Mouse (Mus musculus) liver, embryonic 16.5 days (tissue): ENCODE measurements at regions not wholly inside any gene's neighbourhood (a gene's known extent, or its start where the extent isn't known, plus 50 kb on each side); places are given as distances from the start of the nearest gene placed in this dataset.
A peak's percentile ranks its signal among the peaks of the same experiment; 100 is the strongest.
"Not testable (repeated sequence)": the region's sequence is repeated elsewhere in the genome, so short reads cannot be mapped to it uniquely, and the experiment has no call there.

Experiments
- ATAC-seq: fragments of 200-750 bp; cut with Nextera tagmentation; 2 replicates; pipeline ENCODE4 v1.8.0; 2017; ENCODE audit warnings: low read depth, mild to moderate bottlenecking, moderate number of reproducible peaks, moderate library complexity
- H3K27ac ChIP-seq: fragments of 300-500 bp; sonication (generic); 2 replicates; pipeline ENCODE4 v1.5.1; 2014; ENCODE audit warnings: mild to moderate bottlenecking, low read length
- H3K27me3 ChIP-seq: fragments of 300-500 bp; sonication (generic); 2 replicates; pipeline ENCODE4 v1.6.1; 2014; ENCODE audit warnings: low read depth, low read length, mixed read lengths; ENCODE audit not compliant: control insufficient read depth, insufficient read depth
- H3K36me3 ChIP-seq: fragments of 300-500 bp; sonication (generic); 2 replicates; pipeline ENCODE4 v1.6.1; 2014; ENCODE audit warnings: mild to moderate bottlenecking; ENCODE audit not compliant: control insufficient read depth, insufficient read depth
- H3K4me1 ChIP-seq: fragments of 300-500 bp; sonication (generic); 2 replicates; pipeline ENCODE4 v1.6.1; 2014; ENCODE audit warnings: low read depth, low read length, mixed read lengths; ENCODE audit not compliant: control insufficient read depth
- H3K4me2 ChIP-seq: fragments of 300-500 bp; sonication (generic); 2 replicates; pipeline ENCODE4 v1.6.1; 2014; ENCODE audit warnings: low read depth, low read length, mixed read lengths
- H3K4me3 ChIP-seq: fragments of 300-500 bp; sonication (generic); 2 replicates; pipeline ENCODE4 v1.5.1; 2014; ENCODE audit warnings: low read depth, mild to moderate bottlenecking, low read length
- H3K9ac ChIP-seq: fragments of 300-500 bp; sonication (generic); 2 replicates; pipeline ENCODE4 v1.6.1; 2014; ENCODE audit warnings: low read depth, low read length
- H3K9me3 ChIP-seq: fragments of 300-500 bp; sonication (generic); replicated peaks from 2 replicates; pipeline ENCODE4 v1.6.1; 2016; ENCODE audit warnings: low read length; ENCODE audit not compliant: control insufficient read depth
- WGBS: fragments of 180-500 bp; shearing (Covaris S2); extraction: QIAGEN DNeasy Blood & Tissue Kit; methylation state at CpG from one replicate; pipeline ENCODE4 v1.1.7; 2014; ENCODE audit not compliant: insufficient replicate concordance; 5-methylcytosine and 5-hydroxymethylcytosine counted together

DNA sequence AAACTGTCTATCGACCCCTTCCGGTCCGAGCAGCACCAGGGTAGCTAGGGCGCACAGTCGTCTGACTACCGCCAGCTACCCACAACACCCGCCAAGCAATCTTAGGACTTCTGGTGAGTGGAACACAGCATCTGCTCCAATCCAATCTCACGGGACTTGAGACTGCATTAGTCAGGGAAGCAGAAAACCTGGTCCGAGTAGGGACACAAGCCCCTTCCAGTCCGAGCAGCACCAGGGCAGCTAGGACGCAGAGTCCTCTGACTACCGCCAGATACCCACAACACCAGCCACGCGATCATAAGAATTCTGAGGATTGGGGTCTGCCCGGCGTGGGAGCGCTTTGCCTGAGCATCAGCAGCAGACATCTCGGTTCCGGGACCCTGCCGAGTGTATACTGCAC is 79.6 kb downstream of the Gm10715 start:
- not testable (repeated sequence) for H3K4me2 ChIP-seq, H3K36me3 ChIP-seq, H3K4me3 ChIP-seq, H3K4me1 ChIP-seq, ATAC-seq, H3K27ac ChIP-seq, H3K9ac ChIP-seq, H3K27me3 ChIP-seq, H3K9me3 ChIP-seq
- WGBS, result 80% methylated on average over 20 of the region's 20 CpGs

DNA sequence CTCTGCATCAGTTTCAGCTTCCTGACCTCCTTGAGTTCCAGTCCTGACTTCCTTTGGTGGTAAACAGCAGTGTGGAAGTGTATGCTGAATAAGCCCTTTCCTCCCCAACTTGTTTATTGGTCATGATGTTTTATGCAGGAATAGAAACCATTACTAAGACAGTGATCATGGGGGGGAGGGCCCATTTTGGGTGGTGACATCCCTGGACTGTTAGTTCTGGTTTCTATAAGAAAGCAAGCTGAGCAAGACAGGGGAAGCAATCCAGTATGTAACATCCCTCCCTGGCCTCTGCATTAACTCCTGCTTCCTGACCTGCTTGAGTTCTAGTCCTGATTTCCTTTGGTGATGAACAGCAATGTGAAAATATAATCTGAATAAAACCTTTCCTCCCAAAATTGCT is 124.5 kb downstream of the Gm10715 start:
- Histone ChIP-seq H3K4me1 (no peaks in the 10 kb centered on the region), H3K4me3 (no peak overlapping the region)

DNA sequence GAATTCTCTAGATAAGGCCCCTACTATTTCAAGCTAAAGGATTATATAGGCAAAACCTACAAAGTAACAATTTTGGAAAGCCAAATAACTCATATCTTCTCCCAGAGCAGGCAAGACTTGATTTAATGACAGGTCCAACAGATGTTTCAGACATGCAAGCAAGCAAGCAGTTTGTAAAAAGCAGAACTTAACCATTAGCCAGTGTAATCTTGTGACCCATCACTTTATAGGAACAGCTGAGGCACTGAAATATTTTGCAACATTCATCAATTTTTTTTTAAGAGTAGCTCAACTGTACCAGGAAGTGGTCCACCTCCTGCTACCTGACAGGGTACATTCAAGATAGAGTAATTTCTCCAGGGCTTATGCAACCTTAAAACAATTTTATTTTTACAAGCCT is 147.7 kb downstream of the Gm10715 start:
- H3K36me3 ChIP-seq, result no peaks in the 10 kb centered on the region
- H3K4me1 ChIP-seq, result no peaks in the 10 kb centered on the region
- ATAC-seq, result no peak
- H3K27me3 ChIP-seq, result no peaks in the 10 kb centered on the region
- H3K9ac ChIP-seq, result no peak overlapping the region
- no peaks in the 10 kb centered on the region; the same call in 1 of the 2 replicates for H3K9me3 ChIP-seq
- no peak overlapping the region for H3K4me2 ChIP-seq
- H3K27ac ChIP-seq, result no peak overlapping the region
- no peak overlapping the region for H3K4me3 ChIP-seq

More for the DNA sequence above, 124.5 kb downstream of the Gm10715 start:
- no peak overlapping the region for H3K27ac ChIP-seq
- H3K9ac ChIP-seq, result no peak overlapping the region
- no peaks in the 10 kb centered on the region for H3K36me3 ChIP-seq
- no peak for ATAC-seq
- no peaks in the 10 kb centered on the region for H3K9me3 ChIP-seq
- H3K27me3 ChIP-seq, result no peaks in the 10 kb centered on the region
- H3K4me2 ChIP-seq, result no peak overlapping the region

DNA sequence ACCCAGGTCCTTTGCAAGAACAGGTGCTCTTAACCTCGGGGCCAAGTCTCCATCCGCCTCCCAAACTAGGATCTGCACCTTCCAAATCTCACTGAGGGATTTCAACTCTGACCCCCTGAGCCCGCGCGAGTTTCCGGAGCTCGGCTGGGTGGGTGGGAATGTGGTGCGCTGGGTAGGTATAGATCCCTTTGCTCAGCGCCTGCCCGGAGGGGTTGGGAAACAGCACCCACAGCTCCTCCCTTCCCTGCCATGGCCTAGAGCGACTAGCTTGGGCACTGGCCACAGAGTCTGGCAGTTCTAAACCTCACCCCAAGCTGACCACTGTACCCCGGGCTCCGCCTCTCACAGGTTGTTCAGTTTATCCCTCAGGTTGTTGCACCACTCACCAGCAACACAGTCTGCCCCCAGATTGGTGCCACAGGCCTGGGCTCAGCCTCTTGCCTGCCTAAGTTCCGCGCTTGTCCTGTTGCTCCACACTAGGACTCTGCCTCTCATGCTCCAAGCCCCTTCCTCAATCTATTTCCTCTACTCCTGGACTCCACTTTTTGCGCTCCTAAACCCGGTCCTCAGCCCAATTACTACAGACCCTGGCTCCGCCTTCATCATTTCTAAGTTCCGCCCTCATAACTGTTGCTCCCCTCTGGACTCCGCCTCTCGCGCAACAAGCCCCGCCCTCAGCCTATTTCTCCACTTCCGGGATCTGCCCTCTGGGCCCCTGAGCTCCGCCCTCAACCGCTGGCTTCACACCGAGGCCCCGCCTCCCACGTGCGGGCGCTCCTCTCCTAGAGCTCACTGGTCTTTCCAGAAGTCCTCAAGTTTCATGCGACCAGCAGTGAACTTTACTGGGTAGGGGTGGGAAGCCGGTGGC is 135.6 kb upstream of the Alkbh8 start:
- H3K9ac ChIP-seq, result no peak overlapping the region
- no peak overlapping the region for H3K4me2 ChIP-seq
- no peaks in the 10 kb centered on the region for H3K27me3 ChIP-seq
- H3K4me1 ChIP-seq, result no peaks in the 10 kb centered on the region
- H3K36me3 ChIP-seq, result no peaks in the 10 kb centered on the region
- H3K9me3 ChIP-seq, result no peaks in the 10 kb centered on the region
- no peak overlapping the region for H3K4me3 ChIP-seq
- peak; percentile 82 for ATAC-seq
- WGBS, result 29% methylated on average over 33 of the region's 33 CpGs
- no peak overlapping the region for H3K27ac ChIP-seq

DNA sequence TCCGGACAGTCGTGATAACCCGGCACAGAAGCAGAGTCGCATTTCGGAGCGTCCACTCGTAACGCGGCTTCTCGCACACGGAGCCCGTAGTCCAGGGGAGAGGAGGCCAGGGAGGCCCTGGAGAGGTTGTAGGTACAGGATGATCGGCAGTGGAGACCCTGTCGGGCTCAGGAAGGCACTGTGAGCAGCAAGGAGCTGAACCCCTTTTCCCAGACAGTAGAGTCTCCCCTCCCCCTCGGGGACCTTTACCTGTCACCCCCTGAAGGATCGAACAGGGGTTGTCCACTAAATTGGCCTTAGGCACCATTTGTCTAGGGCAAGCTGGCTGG is 135.0 kb upstream of the Alkbh8 start:
- not testable (repeated sequence) for H3K27me3 ChIP-seq, H3K9me3 ChIP-seq, H3K4me3 ChIP-seq, H3K4me1 ChIP-seq, H3K4me2 ChIP-seq, H3K27ac ChIP-seq, H3K36me3 ChIP-seq, H3K9ac ChIP-seq
- WGBS, result 37% methylated on average over 16 of the region's 16 CpGs
- peak; percentile 2; the same call in 1 of the 2 replicates for ATAC-seq

DNA sequence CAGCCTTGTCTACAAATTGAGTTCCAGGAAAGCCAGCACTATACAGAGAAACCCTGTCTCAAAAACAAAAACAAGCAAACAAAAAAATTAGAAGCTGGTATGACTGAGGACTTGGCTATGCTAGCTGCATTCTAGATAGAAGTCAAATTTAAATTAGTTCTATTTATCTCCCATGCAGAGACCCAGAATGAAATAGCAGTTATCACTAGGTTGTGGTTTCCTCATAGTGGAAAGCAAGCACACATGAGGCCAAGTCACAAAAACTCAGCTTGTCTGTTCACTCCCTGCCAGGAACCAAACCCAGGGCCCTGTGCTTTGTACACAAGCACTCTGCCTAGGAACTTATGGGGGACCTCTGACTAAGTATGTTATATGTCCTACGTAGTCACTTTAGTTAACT is 126.8 kb upstream of the Alkbh8 start:
- 76% methylated on average over 1 of the region's 1 CpGs for WGBS
- ATAC-seq, H3K27me3 ChIP-seq, H3K4me1 ChIP-seq, H3K4me3 ChIP-seq, H3K27ac ChIP-seq, H3K4me2 ChIP-seq, H3K9ac ChIP-seq, H3K36me3 ChIP-seq, H3K9me3 ChIP-seq: not testable (repeated sequence)

DNA sequence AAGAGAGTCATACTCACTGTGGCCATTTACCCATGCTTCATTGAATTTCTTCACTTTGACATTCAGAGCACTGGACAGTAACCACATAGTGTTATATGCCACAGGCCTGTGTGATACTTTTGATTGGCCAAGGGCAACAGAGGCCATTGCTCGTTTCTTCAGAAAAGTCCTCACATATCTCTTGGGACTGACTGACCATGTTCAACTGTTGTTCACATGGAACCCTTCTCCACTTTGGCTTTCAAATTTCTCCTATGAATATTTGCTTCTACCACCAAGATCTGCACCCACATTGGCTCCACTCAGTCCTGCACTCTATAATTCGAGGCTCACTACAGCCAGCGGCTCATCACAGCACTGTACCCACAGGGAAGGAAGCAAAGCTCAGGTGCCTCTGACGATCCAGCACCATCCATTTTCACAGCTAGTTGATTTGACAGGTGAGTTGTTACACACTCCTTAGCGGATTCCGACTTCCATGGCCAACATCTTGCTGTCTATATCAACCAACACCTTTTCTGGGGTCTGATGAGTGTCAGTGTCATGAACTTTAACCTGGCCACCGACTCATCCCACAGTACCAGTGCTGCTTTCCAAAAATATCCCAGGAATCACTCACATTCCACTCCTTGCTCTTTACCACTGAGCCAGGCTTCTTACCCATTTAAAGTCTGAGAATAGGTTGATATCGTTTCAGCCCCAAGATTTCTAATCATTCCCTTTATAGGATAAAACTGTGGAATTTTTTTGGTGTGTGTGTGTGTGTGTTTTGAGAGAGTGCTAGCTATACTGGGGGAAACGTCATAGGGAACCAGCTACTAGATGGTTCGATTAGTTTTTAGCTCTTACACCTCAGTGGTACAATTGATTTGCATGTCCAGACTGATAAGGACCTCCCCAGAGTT is 76.3 kb upstream of the Alkbh8 start:
- Histone ChIP-seq H3K27me3 (no peaks in the 10 kb centered on the region), H3K9ac (no peak overlapping the region), H3K4me3 (no peak overlapping the region), H3K27ac (no peak overlapping the region), H3K36me3 (no peaks in the 10 kb centered on the region), H3K9me3 (no peaks in the 10 kb centered on the region), H3K4me2 (no peak overlapping the region), H3K4me1 (no peaks in the 10 kb centered on the region)
- 43% methylated on average over 10 of the region's 10 CpGs for WGBS
- ATAC-seq, result peak; percentile 100

DNA sequence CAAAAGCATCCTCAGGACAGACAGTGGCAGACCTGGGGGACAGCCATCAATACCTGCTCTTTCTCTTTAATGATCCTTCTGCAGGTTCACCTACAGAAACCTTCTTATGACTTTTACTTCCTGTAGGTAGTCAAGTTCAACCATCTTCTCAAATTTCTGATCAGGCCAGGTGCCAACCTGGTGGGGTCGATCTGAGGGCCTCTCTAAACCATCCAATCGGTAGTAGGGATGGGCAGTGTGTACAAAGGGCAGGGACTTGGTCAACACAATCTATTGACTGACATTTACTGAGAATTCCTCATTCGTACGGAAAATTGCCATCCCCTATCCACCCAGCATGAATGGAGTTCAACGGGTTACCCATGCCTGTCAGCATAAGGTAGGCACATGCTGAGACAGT is 74.8 kb upstream of the Alkbh8 start:
- no peak for ATAC-seq
- 39% methylated on average over 5 of the region's 5 CpGs for WGBS
- H3K9me3 ChIP-seq, result no peaks in the 10 kb centered on the region

DNA sequence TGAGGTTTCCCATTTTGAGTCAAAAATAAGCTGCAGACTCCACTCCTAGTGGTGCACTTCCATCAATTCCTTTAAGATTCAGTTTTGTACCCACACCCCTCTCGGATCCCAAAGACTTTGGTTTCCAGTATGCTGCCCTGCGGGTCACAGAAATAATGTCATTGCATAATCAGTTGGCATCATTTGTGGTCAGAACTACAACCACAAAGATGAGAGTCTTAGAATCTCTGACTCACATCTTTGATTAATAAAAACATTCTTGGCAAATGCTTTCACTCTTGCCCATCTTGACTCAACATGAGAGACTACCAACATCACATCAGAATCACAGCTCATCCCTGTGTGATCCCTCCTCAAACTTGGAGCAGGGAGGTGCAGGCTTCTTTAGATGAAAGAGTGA is 74.1 kb upstream of the Alkbh8 start:
- Histone ChIP-seq H3K36me3 (no peaks in the 10 kb centered on the region), H3K27ac (no peak overlapping the region), H3K9ac (no peak overlapping the region), H3K9me3 (no peaks in the 10 kb centered on the region), H3K27me3 (no peaks in the 10 kb centered on the region), H3K4me3 (no peak overlapping the region), H3K4me1 (no peaks in the 10 kb centered on the region), H3K4me2 (no peak overlapping the region)
- WGBS, result 62% methylated on average over 2 of the region's 2 CpGs
- no peak for ATAC-seq

More for the DNA sequence above, 74.8 kb upstream of the Alkbh8 start:
- H3K4me3 ChIP-seq, result no peak overlapping the region
- no peaks in the 10 kb centered on the region for H3K27me3 ChIP-seq
- H3K4me2 ChIP-seq, result no peak overlapping the region
- no peaks in the 10 kb centered on the region for H3K36me3 ChIP-seq
- H3K9ac ChIP-seq, result no peak overlapping the region
- no peak overlapping the region for H3K27ac ChIP-seq
- no peaks in the 10 kb centered on the region for H3K4me1 ChIP-seq
